Mouse (Mus musculus): Measurements from ENCODE around the gene Cdc6. TPM values are rescaled to one million over a fixed set of nuclear protein-coding genes. Genes with fewer than 3 reads are reported as not detected.

Cdc6 gene
- total RNA-seq (2021) (under 1 TPM; 0.13 to 0.32 TPM), polyA plus RNA-seq (2012; rRNA removed) (0.14 and 0.26 TPM in 2 replicates)
- long read RNA-seq, result 0 reads

DNA sequence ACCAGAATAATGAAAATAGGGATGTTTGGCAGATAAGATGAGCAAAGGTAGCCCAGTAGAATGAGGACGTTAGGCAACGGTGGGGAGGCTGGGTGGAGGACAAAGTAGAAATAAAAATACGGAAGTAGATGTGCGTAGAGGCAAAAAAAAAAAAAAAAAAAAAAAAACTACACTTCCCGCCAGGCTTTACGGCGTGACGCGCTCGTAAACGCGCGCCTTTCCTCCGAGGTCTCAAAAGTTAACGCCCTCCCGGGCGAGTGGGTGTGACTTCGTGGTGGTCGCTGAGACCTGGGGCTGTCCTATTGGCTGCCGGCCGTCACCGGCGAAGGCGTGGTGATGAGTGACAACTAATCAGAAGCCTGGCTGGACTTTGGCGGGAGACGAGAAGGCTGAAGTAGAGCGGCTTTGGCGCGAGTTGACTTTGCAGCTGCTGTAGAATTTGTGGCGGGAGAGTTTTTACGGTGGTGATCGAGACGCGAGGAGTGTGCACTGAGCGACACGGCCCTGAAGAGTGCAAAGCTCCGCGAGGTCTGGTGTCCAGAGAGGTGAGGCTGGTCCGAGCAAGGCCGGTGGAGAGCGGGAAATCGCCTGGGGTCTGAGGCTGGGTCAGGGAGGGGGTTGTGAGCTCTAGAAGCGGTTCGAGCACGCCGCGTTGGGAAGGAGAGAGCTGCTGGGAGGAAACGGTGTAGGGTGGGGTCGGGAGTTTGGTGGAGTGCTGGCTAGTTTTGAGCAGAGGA is at the start of gene Cdc6:
Cdc6 (plus strand) TSS at position 365 of the 737 bp plus-strand sequence.
- H3K4me1 ChIP-seq (ENCODE audit: control insufficient read depth, insufficient read depth, low read length), result peaks cover 1% of the 10 kb centered on the region; the same call in 1 of the 2 replicates
- under 1% methylated on average over 49 of the region's 49 CpGs for WGBS

DNA sequence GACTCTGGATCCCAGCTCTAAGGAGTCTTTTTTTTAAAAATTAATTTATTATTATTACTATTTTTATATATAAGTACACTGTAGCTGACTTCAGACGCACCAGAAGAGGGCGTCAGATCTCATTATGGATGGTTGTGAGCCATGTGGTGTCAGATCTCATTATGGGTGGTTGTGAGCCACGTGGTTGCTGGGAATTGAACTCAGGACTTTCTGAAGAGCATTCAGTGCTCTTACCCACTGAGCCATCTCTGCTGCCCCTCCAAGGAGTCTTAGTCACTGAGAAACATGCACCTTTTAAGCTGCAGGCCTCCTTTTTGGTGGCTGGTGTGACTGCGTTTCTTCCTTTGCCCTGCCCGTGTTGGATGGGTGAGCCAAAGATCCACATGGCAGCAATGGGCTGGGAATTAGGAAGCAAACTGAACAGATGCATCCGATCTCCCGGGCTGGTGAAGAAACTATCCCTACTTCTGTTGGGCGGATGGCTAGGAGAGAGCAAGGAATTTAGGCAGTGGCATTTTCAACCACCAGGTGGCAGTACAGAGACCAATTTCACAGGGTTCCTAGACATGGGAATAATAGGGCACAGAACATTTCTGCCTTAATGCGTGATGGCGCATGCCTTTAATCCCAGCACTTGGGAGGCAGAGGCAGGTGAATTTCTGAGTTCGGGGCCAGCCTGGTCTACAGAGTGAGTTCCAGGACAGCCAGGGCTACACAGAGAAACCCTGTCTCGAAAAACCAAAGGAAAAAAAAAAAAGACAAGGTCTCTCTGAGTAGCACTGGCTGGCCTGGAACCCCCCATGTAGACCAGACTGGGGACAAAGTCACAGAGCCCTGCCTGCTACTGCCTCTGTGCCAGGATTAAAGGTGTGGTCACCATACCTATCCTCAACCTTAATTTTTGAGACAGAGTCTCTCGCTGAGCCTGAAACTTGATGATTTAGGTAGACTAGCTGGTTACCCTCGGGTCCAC is 48.6 kb upstream of the Cdc6 start:
- DNase-seq, result peak; percentile 84 to 88
- 32% methylated on average over 14 of the region's 14 CpGs for WGBS
- no peaks in the 10 kb centered on the region for H3K36me3 ChIP-seq (ENCODE audit: control insufficient read depth, insufficient read depth, low read length)
- H3K9ac ChIP-seq (ENCODE audit: low read depth, low read length), result no peak overlapping the region
- H3K27me3 ChIP-seq (ENCODE audit: control insufficient read depth, insufficient read depth, low read length), result no peaks in the 10 kb centered on the region
- no peaks in the 10 kb centered on the region for H3K79me2 ChIP-seq (replicated peaks; ENCODE audit: control insufficient read depth, insufficient read depth, low read length)
- no peak overlapping the region for H3K4me3 ChIP-seq
- H3K4me1 ChIP-seq (ENCODE audit: control insufficient read depth, insufficient read depth, low read length), result peaks cover 2% of the 10 kb centered on the region
- TF ChIP-seq POLR2A (IDR thresholded peaks at IDR 0.05; ENCODE audit: insufficient read depth, low read depth, low read length) (no peak), CTCF (IDR thresholded peaks at IDR 0.05) (peak; percentile 78), EP300 (IDR thresholded peaks at IDR 0.05; ENCODE audit: insufficient read depth, low read depth, low read length) (peak; percentile 26; the same call in 1 of the 2 replicates)
- H3K27ac ChIP-seq, result no peak overlapping the region
- intact Hi-C loops (cut with DNase I), result loop anchor here (1.0 to 5.0 kb wide), 2 partner anchors 50 to 293 kb away; no protein-coding TSS in a partner anchor

More for the DNA sequence above, at the start of gene Cdc6:
- Histone ChIP-seq H3K79me2 (replicated peaks; ENCODE audit: control insufficient read depth, insufficient read depth, low read length) (no peaks in the 10 kb centered on the region), H3K36me3 (ENCODE audit: control insufficient read depth, insufficient read depth, low read length) (no peaks in the 10 kb centered on the region), H3K9ac (ENCODE audit: low read depth, low read length) (peak within 1 kb of the TSS; percentile 36; the same call in 1 of the 2 replicates), H3K27me3 (ENCODE audit: control insufficient read depth, insufficient read depth, low read length) (no peaks in the 10 kb centered on the region), H3K4me3 (peak within 1 kb of the TSS; percentile 52), H3K27ac (no peak within 1 kb of the TSS; the same call in 1 of the 2 replicates)
- TF ChIP-seq EP300 (IDR thresholded peaks at IDR 0.05; ENCODE audit: insufficient read depth, low read depth, low read length) (0 out of 2 replicates have a peak, but pooled peaks have one; percentile 8), POLR2A (IDR thresholded peaks at IDR 0.05; ENCODE audit: insufficient read depth, low read depth, low read length) (peak; percentile 15; the same call in 1 of the 2 replicates), CTCF (IDR thresholded peaks at IDR 0.05) (no peak)
- peak; percentile 93 to 97 for DNase-seq
- intact Hi-C loops (cut with DNase I), result loop anchor here (2.0 to 5.0 kb wide), 2 partner anchors 205 to 321 kb away; partner anchors contain the start of genes Csf3 and Ormdl3

DNA sequence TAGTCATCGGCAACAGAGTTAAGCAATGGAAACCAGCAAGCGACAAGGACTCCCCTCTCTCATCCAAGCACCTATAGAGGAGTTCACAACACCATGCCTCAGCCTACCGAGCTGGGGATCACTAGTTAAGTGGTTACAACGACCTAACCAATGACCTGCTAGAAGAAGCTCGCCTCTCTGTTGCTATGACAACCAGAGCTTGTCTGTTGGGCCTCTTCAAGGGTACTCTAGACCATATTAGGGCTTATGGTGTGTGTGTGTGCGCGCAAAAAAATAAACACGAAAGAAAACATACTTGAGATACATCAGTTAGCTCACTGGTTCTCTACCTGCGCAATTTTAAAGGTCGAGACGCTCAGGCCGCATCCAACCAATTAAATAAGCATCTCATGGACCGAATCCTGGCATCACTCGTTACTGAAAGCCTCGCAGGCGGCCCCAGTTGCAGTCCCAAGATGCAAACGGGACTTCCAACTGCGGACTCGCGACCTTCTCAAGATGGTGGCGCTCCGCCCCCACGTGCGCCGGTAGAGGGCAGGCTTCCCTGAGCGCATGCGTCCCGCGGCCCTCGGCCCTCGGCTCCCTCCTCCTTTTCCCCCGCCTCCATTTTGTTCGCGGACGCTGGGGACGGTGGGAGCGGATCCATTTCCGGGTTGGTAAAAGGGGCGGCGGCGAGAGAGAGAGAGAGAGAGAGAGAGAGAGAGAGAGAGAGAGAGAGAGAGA is 44.4 kb upstream of the Cdc6 start, which contains the start of gene Wipf2:
Wipf2 (plus strand) TSS at position 611 of the 723 bp plus-strand sequence.
- H3K4me1 ChIP-seq (ENCODE audit: control insufficient read depth, insufficient read depth, low read length), result peaks cover 2% of the 10 kb centered on the region
- H3K79me2 ChIP-seq (replicated peaks; ENCODE audit: control insufficient read depth, insufficient read depth, low read length), result no peaks in the 10 kb centered on the region; the same call in 1 of the 2 replicates
- H3K36me3 ChIP-seq (ENCODE audit: control insufficient read depth, insufficient read depth, low read length), result no peaks in the 10 kb centered on the region
- peak; percentile 95 for DNase-seq
- WGBS, result 7% methylated on average over 36 of the region's 41 CpGs
- H3K27me3 ChIP-seq (ENCODE audit: control insufficient read depth, insufficient read depth, low read length), result no peaks in the 10 kb centered on the region
- peak within 1 kb of the TSS; percentile 81 for H3K27ac ChIP-seq
- intact Hi-C loops (cut with DNase I), result loop anchor here (5.0 kb wide), 1 partner anchor 109 kb away; no protein-coding TSS in a partner anchor
- peak within 1 kb of the TSS; percentile 73 for H3K4me3 ChIP-seq
- peak; percentile 78; the same call in 1 of the 2 replicates for TF ChIP-seq EP300 (IDR thresholded peaks at IDR 0.05; ENCODE audit: insufficient read depth, low read depth, low read length)
- TF ChIP-seq CTCF (IDR thresholded peaks at IDR 0.05), result peak; percentile 89
- peak; percentile 81 for TF ChIP-seq POLR2A (IDR thresholded peaks at IDR 0.05; ENCODE audit: insufficient read depth, low read depth, low read length)
- peak within 1 kb of the TSS; percentile 78 for H3K9ac ChIP-seq (ENCODE audit: low read depth, low read length)

DNA sequence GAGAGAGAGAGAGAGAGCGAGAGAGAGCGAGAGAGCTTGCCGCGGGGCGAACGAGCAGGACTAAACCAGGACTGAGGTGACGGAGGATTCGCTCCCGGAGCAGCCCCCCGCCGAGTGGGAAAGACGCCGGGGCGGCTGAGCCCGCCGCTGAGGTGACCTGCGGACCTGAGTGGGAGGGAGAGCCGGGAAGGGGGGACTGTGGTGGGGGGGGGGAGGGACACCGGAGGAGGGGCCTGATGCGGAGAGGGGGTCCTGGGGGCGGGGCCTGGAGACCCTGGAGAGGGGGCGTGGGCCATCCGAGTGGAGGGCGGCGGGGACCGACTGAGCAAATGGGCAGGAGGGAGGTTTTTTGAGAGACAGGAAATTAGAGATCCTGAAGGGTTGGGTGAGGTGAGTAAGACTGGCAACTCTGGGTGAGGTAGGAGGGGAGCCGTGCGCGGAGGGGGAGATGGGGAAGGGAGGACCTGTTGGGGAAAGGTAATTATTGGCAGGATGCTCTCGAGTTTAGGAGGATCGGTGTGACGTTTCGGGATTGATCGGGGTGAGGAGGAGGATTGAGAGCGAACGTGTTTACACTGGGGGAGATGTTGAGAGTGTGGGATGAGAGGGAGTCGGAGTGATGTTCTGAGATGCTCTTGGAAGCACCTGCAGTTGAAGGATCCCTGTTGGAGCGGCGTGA is 43.7 kb upstream of the Cdc6 start:
- H3K9ac ChIP-seq (ENCODE audit: low read depth, low read length), result peak overlapping the region; percentile 78
- no peaks in the 10 kb centered on the region for H3K27me3 ChIP-seq (ENCODE audit: control insufficient read depth, insufficient read depth, low read length)
- peaks cover 2% of the 10 kb centered on the region for H3K4me1 ChIP-seq (ENCODE audit: control insufficient read depth, insufficient read depth, low read length)
- under 1% methylated on average over 36 of the region's 39 CpGs for WGBS
- peak overlapping the region; percentile 81 for H3K27ac ChIP-seq
- H3K36me3 ChIP-seq (ENCODE audit: control insufficient read depth, insufficient read depth, low read length), result no peaks in the 10 kb centered on the region
- no peaks in the 10 kb centered on the region; the same call in 1 of the 2 replicates for H3K79me2 ChIP-seq (replicated peaks; ENCODE audit: control insufficient read depth, insufficient read depth, low read length)
- intact Hi-C loops (cut with DNase I), result loop anchor here (5.0 kb wide), 1 partner anchor 108 kb away; no protein-coding TSS in a partner anchor
- DNase-seq, result no peak
- TF ChIP-seq CTCF (IDR thresholded peaks at IDR 0.05) (no peak), EP300 (IDR thresholded peaks at IDR 0.05; ENCODE audit: insufficient read depth, low read depth, low read length) (peak; percentile 3; the same call in 1 of the 2 replicates)
- H3K4me3 ChIP-seq, result peak overlapping the region; percentile 73

Measured in heart, adult 2 months (tissue).